Mouse (Mus musculus) ES-E14 (cell line): Measurements from ENCODE around the gene Mmadhc. TPM values are rescaled to one million over a fixed set of nuclear protein-coding genes. Genes with fewer than 3 reads are reported as not detected.

Experiments
- DNase-seq: peaks from one replicate; pipeline ENCODE4 v3.0.0-alpha.2; 2013; ENCODE audit warnings: low read depth, low spot score
- H3K27ac ChIP-seq: 2 replicates; pipeline ENCODE4 v1.5.1; 2012; ENCODE audit warnings: low read depth, mild to moderate bottlenecking, low read length, moderate library complexity, mixed read lengths; ENCODE audit not compliant: poor library complexity, insufficient read depth, severe bottlenecking
- H3K36me3 ChIP-seq: 2 replicates; pipeline ENCODE4 v1.6.1; 2012; ENCODE audit warnings: mild to moderate bottlenecking, low read length, moderate library complexity, mixed read lengths; ENCODE audit not compliant: control insufficient read depth, poor library complexity, insufficient read depth, severe bottlenecking
- H3K4me1 ChIP-seq, 2 experiments: fragments of 150-350 bp in 1 of 2; sonication (generic) in 1 of 2; 2 replicates each; pipeline ENCODE4 v1.6.1; 2012; ENCODE audit warnings: low read length in 2 of 2, mild to moderate bottlenecking in 1 of 2, mixed read lengths in 1 of 2; ENCODE audit not compliant: control insufficient read depth in 2 of 2, insufficient read depth in 2 of 2, poor library complexity in 1 of 2
- H3K4me3 ChIP-seq, 2 experiments: fragments of 150-350 bp in 1 of 2; sonication (generic) in 1 of 2; 2 replicates each; pipeline ENCODE4 v1.5.1; 2012; ENCODE audit warnings: low read length in 2 of 2, low read depth in 1 of 2, mild to moderate bottlenecking in 1 of 2, mixed read lengths in 1 of 2; ENCODE audit not compliant: insufficient read depth in 1 of 2, poor library complexity in 1 of 2, severe bottlenecking in 1 of 2
- H3K9ac ChIP-seq: 2 replicates; pipeline ENCODE4 v1.6.1; 2012; ENCODE audit warnings: low read depth, mild to moderate bottlenecking, low read length, mixed read lengths; ENCODE audit not compliant: poor library complexity, insufficient read depth, severe bottlenecking
- H3K9me3 ChIP-seq: fragments of 150-350 bp; sonication (generic); 2 replicates; pipeline ENCODE4 v1.6.1; 2012; ENCODE audit warnings: low read depth, mild to moderate bottlenecking, low read length; ENCODE audit not compliant: control insufficient read depth, insufficient read depth
- CHD2 ChIP-seq: IDR thresholded peaks from 2 replicates; pipeline ENCODE4 v1.6.1; 2014; ENCODE audit warnings: mild to moderate bottlenecking, low read depth, low read length, inconsistent platforms
- HCFC1 ChIP-seq: IDR thresholded peaks from 2 replicates; pipeline ENCODE4 v1.6.1; 2012; ENCODE audit warnings: low read length, inconsistent platforms, borderline replicate concordance; ENCODE audit not compliant: insufficient read depth
- MAFK ChIP-seq: IDR thresholded peaks from 2 replicates; pipeline ENCODE4 v1.6.1; 2014; ENCODE audit warnings: mild to moderate bottlenecking, low read depth, low read length, inconsistent platforms; ENCODE audit not compliant: insufficient read depth
- ZC3H11A ChIP-seq: IDR thresholded peaks from 2 replicates; pipeline ENCODE4 v1.6.1; 2012; ENCODE audit warnings: low read depth, mild to moderate bottlenecking, inconsistent platforms, low read length, borderline replicate concordance
- ZNF384 ChIP-seq: IDR thresholded peaks from 2 replicates; pipeline ENCODE4 v1.6.1; 2012; ENCODE audit warnings: low read depth, low read length, inconsistent platforms
- in situ Hi-C, 2 experiments: fragments of 600-800 bp; cut with MboI; formaldehyde crosslinking; loops; one replicate each; pipeline ENCODE4 v1.15.1; 2025; ENCODE audit warnings: low sequenced_read_pairs in 2 of 2, inconsistent platforms in 1 of 2; ENCODE audit not compliant: unreplicated experiment in 2 of 2
- total RNA-seq: library from RNA; depleted of rRNA; stranded (reverse); fragments of 300-350 nt; gene quantifications from 2 replicates; pipeline ENCODE4 v1.2.3, GENCODE M21; 2012

Gene Mmadhc
- total RNA-seq, 1 experiment: 57.5 TPM

DNA sequence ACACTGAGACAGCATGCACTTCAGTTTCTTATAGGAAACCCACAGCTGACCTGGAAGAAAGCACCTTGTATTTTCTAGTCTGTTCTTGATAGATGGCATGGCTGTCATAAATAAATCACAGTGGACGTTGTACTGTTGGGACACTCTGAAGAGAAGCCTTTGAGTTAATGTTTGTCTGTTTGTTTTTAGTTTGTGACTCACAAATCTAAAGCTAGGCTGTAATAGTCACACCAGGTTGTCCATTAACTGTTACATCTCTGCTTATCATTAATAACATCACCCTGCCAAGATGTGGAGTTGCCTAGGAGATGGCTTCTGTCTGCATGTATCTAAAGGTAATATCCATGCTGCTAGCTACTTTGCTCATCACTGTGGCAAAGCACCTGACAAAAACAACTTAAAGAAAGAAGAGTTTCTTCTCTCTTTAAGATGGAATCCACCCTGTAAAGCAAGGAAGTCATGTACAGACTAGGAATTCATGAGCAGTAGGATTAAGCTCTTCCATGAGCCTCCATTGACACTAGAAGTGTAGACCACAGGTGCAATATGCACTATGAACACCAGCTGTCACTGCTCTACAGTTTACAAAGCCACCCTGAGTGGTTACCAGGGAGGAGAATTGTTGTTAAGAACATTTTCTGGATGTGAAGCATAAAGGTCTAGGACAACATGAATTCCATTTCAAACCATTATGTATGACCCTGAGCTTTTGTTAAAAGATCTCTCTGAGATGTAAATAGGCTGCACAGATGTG is 8.4 kb upstream of the Mmadhc start:
- no peaks in the 10 kb centered on the region for H3K36me3 ChIP-seq
- H3K9me3 ChIP-seq: 0 out of 2 replicates have a peak, but pooled peaks cover 2% of the 10 kb centered on the region
- in situ Hi-C loops: loop anchor here (10.0 to 25.0 kb wide), 3 partner anchors 530 to 1607 kb away; no protein-coding TSS in a partner anchor
- H3K27ac ChIP-seq: no peak overlapping the region
- H3K4me3 ChIP-seq: no peak overlapping the region
- no peak overlapping the region for H3K9ac ChIP-seq
- no peak for DNase-seq
- TF ChIP-seq ZNF384 (no peak), ZC3H11A (peak; percentile 25; the same call in 1 of the 2 replicates)
- H3K4me1 ChIP-seq: peaks cover 0 to 2% of the 10 kb centered on the region in 2 experiments; a peak in 1 of 4 replicates

DNA sequence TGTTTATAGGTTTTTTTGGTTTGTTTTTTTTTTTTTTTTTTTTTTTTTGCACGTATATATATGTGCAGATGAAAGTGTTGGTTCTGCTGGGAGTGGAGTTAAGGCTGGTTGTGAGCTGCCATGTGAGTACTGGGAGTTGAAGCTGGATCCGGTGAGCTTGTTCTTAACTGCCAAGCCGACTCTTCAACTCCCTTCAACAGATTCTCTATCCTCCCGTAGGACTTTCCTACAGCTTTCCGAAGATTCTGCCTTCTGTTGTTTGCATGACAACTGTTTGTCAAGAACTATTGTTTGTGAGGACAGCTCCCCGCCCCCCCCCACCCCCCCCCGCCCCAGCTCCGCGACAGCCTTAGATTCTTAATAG is 368 bp upstream of the Mmadhc start:
- in situ Hi-C loops: no loop called here
- H3K27ac ChIP-seq: no peak overlapping the region
- no peaks in the 10 kb centered on the region for H3K36me3 ChIP-seq
- peak overlapping the region; percentile 91 to 93 for H3K4me3 ChIP-seq
- H3K9me3 ChIP-seq: no peaks in the 10 kb centered on the region
- H3K9ac ChIP-seq: no peak overlapping the region; the same call in 1 of the 2 replicates
- DNase-seq: no peak
- H3K4me1 ChIP-seq: peaks cover 2% of the 10 kb centered on the region in 2 experiments; a peak in 1 of 4 replicates
- TF ChIP-seq MAFK: no peak

DNA sequence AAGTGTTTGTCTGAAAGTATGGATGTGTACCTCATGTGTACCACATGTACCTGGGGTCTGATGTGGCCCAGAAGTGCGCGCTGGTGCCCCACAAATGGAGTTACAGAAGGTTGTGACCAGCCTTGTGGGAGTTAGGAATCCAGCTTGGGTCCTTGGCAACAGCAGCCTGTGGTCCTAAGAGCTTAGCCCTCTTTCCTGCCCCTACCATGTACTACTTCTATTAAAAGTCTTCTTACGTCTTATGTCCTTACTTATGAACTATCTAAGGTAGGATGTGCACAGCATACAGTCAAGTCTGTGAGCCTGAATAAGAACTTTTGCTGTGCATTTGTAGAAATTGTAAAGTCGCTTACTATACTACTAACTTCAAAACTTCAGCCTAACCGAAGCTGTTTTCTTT is 1.0 kb downstream of the Mmadhc start:
- Histone ChIP-seq H3K9me3 (no peaks in the 10 kb centered on the region), H3K4me1 (peaks cover 2% of the 10 kb centered on the region in 2 experiments; a peak in 1 of 4 replicates), H3K9ac (peak overlapping the region; percentile 38), H3K36me3 (peaks cover 4% of the 10 kb centered on the region), H3K4me3 (peak overlapping the region; percentile 91 to 93), H3K27ac (no peak overlapping the region)
- in situ Hi-C loops: no loop called here
- no peak for DNase-seq
- TF ChIP-seq ZNF384: no peak
- no peak for TF ChIP-seq HCFC1
- no peak for TF ChIP-seq ZC3H11A
- no peak for TF ChIP-seq CHD2
- no peak for TF ChIP-seq MAFK

DNA sequence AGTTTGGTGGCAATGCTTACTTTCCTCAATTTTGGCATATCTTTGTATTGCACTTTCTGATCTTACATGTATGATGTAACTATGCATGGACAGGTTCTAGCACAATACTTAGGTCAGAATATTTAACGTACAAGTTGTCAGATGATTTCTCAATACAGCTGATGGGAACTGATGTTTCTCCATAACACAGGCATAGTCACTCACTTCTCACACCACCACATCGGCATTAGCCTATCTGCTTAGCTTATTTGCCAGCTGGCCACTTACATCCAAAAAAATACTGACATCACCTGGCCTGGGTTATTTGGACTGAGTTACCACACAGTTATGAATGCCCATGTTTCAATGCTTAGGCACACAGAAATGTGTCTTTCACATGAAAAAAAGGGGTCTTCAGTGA is 2.5 kb downstream of the Mmadhc start:
- TF ChIP-seq MAFK (no peak), ZC3H11A (no peak), CHD2 (no peak), HCFC1 (no peak), ZNF384 (no peak)
- in situ Hi-C loops: no loop called here
- no peaks in the 10 kb centered on the region for H3K9me3 ChIP-seq

DNA sequence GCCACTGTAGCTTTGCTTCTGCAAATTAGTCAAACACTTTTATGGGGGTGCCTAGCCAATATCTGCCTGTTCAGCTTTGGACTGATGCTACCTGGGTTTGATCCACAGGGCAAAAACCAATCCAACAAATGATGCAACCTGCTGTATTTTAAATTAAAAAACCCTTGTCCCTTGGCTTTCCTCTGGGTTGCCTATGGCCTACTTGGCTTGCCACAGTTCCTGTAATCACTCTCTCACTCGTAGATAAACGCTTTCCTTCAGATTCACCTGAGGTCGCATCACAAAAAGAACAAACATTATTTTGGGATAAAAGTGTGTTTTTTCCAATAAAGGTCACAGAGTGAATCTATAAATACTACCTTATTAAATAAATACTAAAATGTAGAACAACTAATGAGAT is 3.0 kb downstream of the Mmadhc start:
- H3K9me3 ChIP-seq: no peaks in the 10 kb centered on the region
- no peak overlapping the region for H3K9ac ChIP-seq
- in situ Hi-C loops: no loop called here
- H3K4me3 ChIP-seq: no peak overlapping the region
- no peak for DNase-seq
- H3K36me3 ChIP-seq: peaks cover 8% of the 10 kb centered on the region
- H3K4me1 ChIP-seq: peaks cover 2% of the 10 kb centered on the region in 2 experiments; a peak in 1 of 4 replicates
- TF ChIP-seq CHD2 (no peak), HCFC1 (no peak), MAFK (no peak)
- H3K27ac ChIP-seq: no peak overlapping the region

More for the DNA sequence above, 2.5 kb downstream of the Mmadhc start:
- no peak overlapping the region for H3K27ac ChIP-seq
- peaks cover 8% of the 10 kb centered on the region for H3K36me3 ChIP-seq
- H3K4me3 ChIP-seq: no peak overlapping the region
- DNase-seq: no peak
- peaks cover 2% of the 10 kb centered on the region in 2 experiments; a peak in 1 of 4 replicates for H3K4me1 ChIP-seq
- no peak overlapping the region for H3K9ac ChIP-seq
